Mouse (Mus musculus) lung, embryonic 16.5 days (tissue): ENCODE measurements at regions not wholly inside any gene's neighbourhood (a gene's known extent, or its start where the extent isn't known, plus 50 kb on each side); places are given as distances from the start of the nearest gene placed in this dataset. TPM values are rescaled to one million over a fixed set of nuclear protein-coding genes. Genes with fewer than 3 reads are reported as not detected.
"Not testable (repeated sequence)": the region's sequence is repeated elsewhere in the genome, so short reads cannot be mapped to it uniquely, and the experiment has no call there.

Experiments used
- ATAC-seq: fragments of 200-750 bp; cut with Nextera tagmentation; 2 replicates; pipeline ENCODE4 v1.8.0; 2017; ENCODE audit warnings: low read depth, mild to moderate bottlenecking, moderate library complexity
- H3K27ac ChIP-seq: fragments of 300-500 bp; sonication (generic); 2 replicates; pipeline ENCODE4 v1.5.1; 2014; ENCODE audit warnings: mild to moderate bottlenecking, control low read depth, low read length
- H3K27me3 ChIP-seq: fragments of 300-500 bp; sonication (generic); 2 replicates; pipeline ENCODE4 v1.6.1; 2014; ENCODE audit warnings: low read depth, low read length, mixed read lengths; ENCODE audit not compliant: control insufficient read depth, insufficient read depth
- H3K36me3 ChIP-seq: fragments of 300-500 bp; sonication (generic); 2 replicates; pipeline ENCODE4 v1.6.1; 2014; ENCODE audit warnings: low read length; ENCODE audit not compliant: control insufficient read depth, insufficient read depth
- H3K4me1 ChIP-seq: fragments of 300-500 bp; sonication (generic); replicated peaks from 2 replicates; pipeline ENCODE4 v1.6.1; 2014; ENCODE audit warnings: low read length, mixed read lengths; ENCODE audit not compliant: control insufficient read depth, insufficient read depth
- H3K4me2 ChIP-seq: fragments of 300-500 bp; sonication (generic); 2 replicates; pipeline ENCODE4 v1.6.1; 2014; ENCODE audit warnings: low read depth, low read length, control low read depth
- H3K4me3 ChIP-seq: fragments of 300-500 bp; sonication (generic); 2 replicates; pipeline ENCODE4 v1.5.1; 2014; ENCODE audit warnings: mild to moderate bottlenecking, low read length, control low read depth
- H3K9ac ChIP-seq: fragments of 300-500 bp; sonication (generic); 2 replicates; pipeline ENCODE4 v1.6.1; 2014; ENCODE audit warnings: low read length, control low read depth
- H3K9me3 ChIP-seq: fragments of 300-500 bp; sonication (generic); 2 replicates; pipeline ENCODE4 v1.6.1; 2016; ENCODE audit warnings: low read length; ENCODE audit not compliant: control insufficient read depth
- WGBS: fragments of 180-500 bp; shearing (Covaris S2); extraction: QIAGEN DNeasy Blood & Tissue Kit; methylation state at CpG from one replicate; pipeline ENCODE4 v1.1.7; 2014; 5-methylcytosine and 5-hydroxymethylcytosine counted together
- microRNA counts: library from miRNA; unstranded; fragments of <30 nt; microRNA quantifications from one replicate; lab custom pipeline; 2016
- microRNA-seq: library from miRNA; unstranded; fragments of <30 nt; microRNA quantifications from one replicate; pipeline ENCODE4, GENCODE M21; 2016

DNA sequence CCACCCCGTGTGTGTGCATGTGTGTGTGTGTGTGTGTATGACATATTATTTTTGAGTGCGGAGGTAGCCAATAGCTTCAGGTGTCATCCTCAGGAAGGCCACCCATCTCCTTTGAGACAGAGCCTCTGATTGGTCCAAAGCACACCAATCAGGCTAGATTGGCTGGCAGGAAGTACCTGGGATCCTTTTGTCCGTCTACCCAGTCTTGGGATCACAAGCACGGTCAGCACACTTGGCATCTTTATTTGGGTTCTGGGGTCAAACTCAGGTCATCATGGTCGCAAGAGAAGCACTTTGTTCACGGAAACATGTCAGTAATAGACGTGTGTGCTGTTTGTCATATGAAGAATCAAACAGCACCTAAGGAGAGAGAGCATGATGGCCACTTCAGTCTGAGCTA, 68.9 kb upstream of the Acpp start:
- no peak overlapping the region for H3K27ac ChIP-seq
- H3K9ac ChIP-seq: no peak overlapping the region
- peaks cover 2% of the 10 kb centered on the region; the same call in 1 of the 2 replicates for H3K4me1 ChIP-seq
- no peaks in the 10 kb centered on the region for H3K9me3 ChIP-seq
- WGBS: 42% methylated on average over 7 of the region's 7 CpGs
- no peak overlapping the region for H3K4me2 ChIP-seq
- peaks cover 3% of the 10 kb centered on the region; the same call in 1 of the 2 replicates for H3K27me3 ChIP-seq
- no peaks in the 10 kb centered on the region for H3K36me3 ChIP-seq
- ATAC-seq: no peak
- H3K4me3 ChIP-seq: no peak overlapping the region

DNA sequence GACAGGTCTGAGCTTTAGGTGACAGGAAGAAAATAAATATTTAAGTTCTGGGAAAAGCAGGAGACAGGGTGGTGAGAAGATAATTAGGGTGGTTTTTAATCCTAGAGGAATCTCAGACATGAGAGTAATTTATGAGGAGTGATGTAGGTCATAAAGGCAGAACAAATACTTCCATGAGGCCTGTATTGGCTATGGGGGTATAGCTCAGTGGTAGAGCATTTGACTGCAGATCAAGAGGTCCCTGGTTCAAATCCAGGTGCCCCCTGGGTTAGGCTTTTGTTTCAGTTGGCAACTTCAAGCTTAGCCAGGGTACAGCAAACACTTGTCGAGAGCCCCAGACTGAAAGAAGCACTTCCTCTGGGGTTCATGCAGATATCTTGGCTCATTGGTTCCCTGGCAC, 66.3 kb upstream of the Acpp start:
- WGBS: 43% methylated on average over 1 of the region's 1 CpGs
- Histone ChIP-seq H3K4me1 (no peaks in the 10 kb centered on the region; the same call in 1 of the 2 replicates), H3K36me3 (no peaks in the 10 kb centered on the region), H3K4me3 (no peak overlapping the region), H3K27ac (no peak overlapping the region), H3K27me3 (no peaks in the 10 kb centered on the region), H3K9ac (no peak overlapping the region), H3K9me3 (no peaks in the 10 kb centered on the region), H3K4me2 (no peak overlapping the region)
- no peak for ATAC-seq

DNA sequence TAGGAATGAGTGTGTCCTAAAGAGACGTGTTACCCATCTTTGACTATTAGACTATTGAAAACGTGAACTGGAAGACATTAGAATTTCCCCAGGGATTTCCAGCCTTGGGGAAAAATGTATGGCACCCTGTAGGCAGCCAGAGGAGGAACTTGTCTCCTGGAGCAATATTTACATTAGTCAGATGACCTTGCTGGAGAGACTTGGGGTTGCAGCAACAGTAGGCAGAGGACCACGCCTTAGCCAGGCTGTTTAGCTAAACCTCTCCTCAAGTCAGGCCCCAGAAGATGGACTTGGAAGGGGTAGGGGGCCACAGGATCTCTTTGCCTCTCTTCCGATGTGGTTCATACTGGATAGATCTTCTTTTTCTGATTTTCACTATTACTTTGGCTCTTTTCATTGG, 64.1 kb upstream of the Acpp start:
- no peak for ATAC-seq
- Histone ChIP-seq H3K9me3 (no peaks in the 10 kb centered on the region), H3K36me3 (no peaks in the 10 kb centered on the region), H3K9ac (no peak overlapping the region), H3K27me3 (no peaks in the 10 kb centered on the region), H3K4me2 (no peak overlapping the region), H3K27ac (no peak overlapping the region), H3K4me1 (no peaks in the 10 kb centered on the region), H3K4me3 (no peak overlapping the region)
- 61% methylated on average over 4 of the region's 4 CpGs for WGBS

GRCm38 (mm10) chr9:104399927-104400326, 62.4 kb upstream of the Acpp start:
- Histone ChIP-seq H3K9me3 (no peaks in the 10 kb centered on the region), H3K4me2 (no peak overlapping the region), H3K27ac (no peak overlapping the region), H3K9ac (no peak overlapping the region), H3K36me3 (no peaks in the 10 kb centered on the region), H3K4me1 (no peaks in the 10 kb centered on the region), H3K27me3 (no peaks in the 10 kb centered on the region), H3K4me3 (no peak overlapping the region)
- WGBS: 78% methylated on average over 1 of the region's 1 CpGs
- no peak for ATAC-seq

- not testable (repeated sequence) for H3K36me3 ChIP-seq, H3K9me3 ChIP-seq, ATAC-seq, H3K4me3 ChIP-seq, H3K27me3 ChIP-seq, H3K4me1 ChIP-seq, H3K9ac ChIP-seq, H3K27ac ChIP-seq, H3K4me2 ChIP-seq
- 59% methylated on average over 4 of the region's 4 CpGs for WGBS
Observed at GRCm38 (mm10) chr9:104398484-104398883, 60.9 kb upstream of the Acpp start.

GRCm38 (mm10) chr9:104387805-104388204, 50.3 kb upstream of the Acpp start:
- WGBS: 81% methylated on average over 7 of the region's 7 CpGs
- H3K4me2 ChIP-seq: no peak overlapping the region
- H3K36me3 ChIP-seq: no peaks in the 10 kb centered on the region
- H3K27me3 ChIP-seq: no peaks in the 10 kb centered on the region
- no peaks in the 10 kb centered on the region for H3K4me1 ChIP-seq
- no peak overlapping the region for H3K9ac ChIP-seq
- ATAC-seq: no peak
- H3K9me3 ChIP-seq: no peaks in the 10 kb centered on the region
- no peak overlapping the region for H3K27ac ChIP-seq
- H3K4me3 ChIP-seq: no peak overlapping the region

MicroRNAs encoded in the stretch of these regions (microRNA counts, 519-probe panel; counts per million panel counts)
- not detected for microRNA mmu-miR-2136 (lab: Ali Mortazavi, UCI)

Small RNA genes in the stretch of these regions (microRNA-seq; reads per million reads assigned to microRNA genes)
- gene Mir2136: not detected
